Mouse (Mus musculus) hindlimb bud, embryonic 11.5 days (tissue): ENCODE measurements around the gene Eif3k.

Experiments used
- DNase-seq: peaks from one replicate; pipeline ENCODE4 v3.0.0-alpha.2; 2012; ENCODE audit warnings: low read depth, low spot score; ENCODE audit errors: extremely low spot score

Gene Eif3k

GRCm38 (mm10) chr7:28981651-28982273 is at the start of gene Eif3k, which contains the start of gene Map4k1:
Eif3k (minus strand) TSS chr7:28981864.
Map4k1 (plus strand) TSS chr7:28982050.
- peak; percentile 100 for DNase-seq

GRCm38 (mm10) chr7:29029690-29030656 is 48.3 kb upstream of the Eif3k start:
- DNase-seq = no peak

- no peak for DNase-seq
Measured at GRCm38 (mm10) chr7:29028761-29029160, 47.1 kb upstream of the Eif3k start.

GRCm38 (mm10) chr7:29026811-29027210 is 45.1 kb upstream of the Eif3k start:
- no peak for DNase-seq

GRCm38 (mm10) chr7:29026195-29026594 is 44.5 kb upstream of the Eif3k start:
- no peak for DNase-seq

- DNase-seq = no peak
Measured at GRCm38 (mm10) chr7:29025566-29025965, 43.9 kb upstream of the Eif3k start.

- DNase-seq = no peak
Measured at GRCm38 (mm10) chr7:29023514-29023913, 41.9 kb upstream of the Eif3k start.

GRCm38 (mm10) chr7:29022479-29022878 is 40.8 kb upstream of the Eif3k start:
- no peak for DNase-seq

GRCm38 (mm10) chr7:29019447-29020220 is 38.0 kb upstream of the Eif3k start:
- DNase-seq = no peak

- DNase-seq = no peak
Measured at GRCm38 (mm10) chr7:29017222-29017621, 35.6 kb upstream of the Eif3k start.

- DNase-seq = no peak
Measured at GRCm38 (mm10) chr7:29016440-29016839, 34.8 kb upstream of the Eif3k start.

- DNase-seq = no peak
Measured at GRCm38 (mm10) chr7:29014984-29015383, 33.3 kb upstream of the Eif3k start.

GRCm38 (mm10) chr7:29008714-29009113 is 27.1 kb upstream of the Eif3k start:
- no peak for DNase-seq

GRCm38 (mm10) chr7:29008171-29008570 is 26.5 kb upstream of the Eif3k start:
- no peak for DNase-seq

GRCm38 (mm10) chr7:29007224-29008101 is 25.8 kb upstream of the Eif3k start:
- no peak for DNase-seq

- peak; percentile 57 for DNase-seq
Measured at GRCm38 (mm10) chr7:29000651-29001605, 19.3 kb upstream of the Eif3k start.

- no peak for DNase-seq
Measured at GRCm38 (mm10) chr7:28993402-28993801, 11.7 kb upstream of the Eif3k start.

- DNase-seq = no peak
Measured at GRCm38 (mm10) chr7:28992997-28993396, 11.3 kb upstream of the Eif3k start.

GRCm38 (mm10) chr7:28991616-28992015 is 10.0 kb upstream of the Eif3k start:
- DNase-seq = no peak
